Mouse (Mus musculus) embryonic facial prominence, embryonic 14.5 days (tissue): Measurements from ENCODE around the gene 4931428F04Rik. TPM values are rescaled to one million over a fixed set of nuclear protein-coding genes. Genes with fewer than 3 reads are reported as not detected.

ENCODE experiments used
- ATAC-seq: fragments of 200-750 bp; cut with Nextera tagmentation; 2 replicates; pipeline ENCODE4 v1.8.0; 2017; ENCODE audit warnings: low read depth, moderate number of reproducible peaks, moderate TSS enrichment
- DNase-seq: peaks from one replicate; pipeline ENCODE4 v3.0.0-alpha.2; 2015; ENCODE audit warnings: low spot score
- H3K27ac ChIP-seq: fragments of 300-500 bp; sonication (generic); replicated peaks from 2 replicates; pipeline ENCODE4 v1.5.1; 2014; ENCODE audit warnings: low read depth, mild to moderate bottlenecking, low read length, moderate library complexity
- H3K27me3 ChIP-seq: fragments of 300-500 bp; sonication (generic); replicated peaks from 2 replicates; pipeline ENCODE4 v1.6.1; 2014; ENCODE audit warnings: low read length; ENCODE audit not compliant: control insufficient read depth, insufficient read depth
- H3K36me3 ChIP-seq: fragments of 300-500 bp; sonication (generic); 2 replicates; pipeline ENCODE4 v1.6.1; 2014; ENCODE audit warnings: low read length, mixed read lengths; ENCODE audit not compliant: control insufficient read depth, insufficient read depth
- H3K4me1 ChIP-seq: fragments of 300-500 bp; sonication (generic); 2 replicates; pipeline ENCODE4 v1.6.1; 2014; ENCODE audit warnings: antibody characterized with exemption, low read length; ENCODE audit not compliant: control insufficient read depth, insufficient read depth
- H3K4me2 ChIP-seq: fragments of 300-500 bp; sonication (generic); 2 replicates; pipeline ENCODE4 v1.6.1; 2014; ENCODE audit warnings: low read depth, mild to moderate bottlenecking, low read length, moderate library complexity, mixed read lengths
- H3K4me3 ChIP-seq: fragments of 300-500 bp; sonication (generic); 2 replicates; pipeline ENCODE4 v1.5.1; 2014; ENCODE audit warnings: low read depth, mild to moderate bottlenecking, low read length
- H3K9ac ChIP-seq: fragments of 300-500 bp; sonication (generic); 2 replicates; pipeline ENCODE4 v1.6.1; 2014; ENCODE audit warnings: low read depth, mild to moderate bottlenecking, low read length, moderate library complexity, mixed read lengths
- H3K9me3 ChIP-seq: fragments of 300-500 bp; sonication (generic); 2 replicates; pipeline ENCODE4 v1.6.1; 2016; ENCODE audit warnings: low read length; ENCODE audit not compliant: control insufficient read depth
- WGBS: fragments of 180-500 bp; shearing (Covaris S2); extraction: QIAGEN DNeasy Blood & Tissue Kit; methylation state at CpG from one replicate; pipeline ENCODE4 v1.1.7; 2014; 5-methylcytosine and 5-hydroxymethylcytosine counted together
- polyA plus RNA-seq: library from polyadenylated mRNA; unstranded; fragments of >200 nt; fragmentation: Nextera tagmentation; extraction: Ambion mirVana; gene quantifications from 2 replicates; pipeline ENCODE4 v1.2.1, GENCODE M21; 2014

The 4931428F04Rik gene
- polyA plus RNA-seq, 1 experiment from 2014 or later = 8.1 TPM

- DNase-seq = peak; percentile 80
- Histone ChIP-seq H3K27me3 (peaks cover 68% of the 10 kb centered on the region), H3K9me3 (peaks cover 8% of the 10 kb centered on the region; the same call in 1 of the 2 replicates), H3K27ac (no peak within 1 kb of the TSS), H3K4me3 (peak within 1 kb of the TSS; percentile 72), H3K4me1 (peaks cover 17% of the 10 kb centered on the region), H3K9ac (peak within 1 kb of the TSS; percentile 72), H3K36me3 (no peaks in the 10 kb centered on the region), H3K4me2 (peak within 1 kb of the TSS; percentile 91)
- ATAC-seq = peak; percentile 53; the same call in 1 of the 2 replicates
- WGBS = 2% methylated on average over 42 of the region's 54 CpGs
Measured at GRCm38 (mm10) chr8:105264024-105264982, 25.4 kb downstream of the 4931428F04Rik start, which contains the start of the genes Tradd and Fbxl8. Gene Tradd, minus strand, starts transcription at chr8:105264609. Gene Fbxl8, plus strand, starts transcription at chr8:105264648.

- WGBS = 41% methylated on average over 16 of the region's 16 CpGs
- no peak for ATAC-seq
- no peak for DNase-seq
- peaks cover 11% of the 10 kb centered on the region for H3K4me1 ChIP-seq
- no peak overlapping the region for H3K9ac ChIP-seq
- H3K4me2 ChIP-seq = peak overlapping the region; percentile 91
- peaks cover 68% of the 10 kb centered on the region for H3K27me3 ChIP-seq
- H3K4me3 ChIP-seq = peak overlapping the region; percentile 72
- H3K36me3 ChIP-seq = no peaks in the 10 kb centered on the region
- no peak overlapping the region for H3K27ac ChIP-seq
- peaks cover 8% of the 10 kb centered on the region; the same call in 1 of the 2 replicates for H3K9me3 ChIP-seq
Measured at GRCm38 (mm10) chr8:105263244-105263912, 26.3 kb downstream of the 4931428F04Rik start.

- H3K9me3 ChIP-seq = peaks cover 8% of the 10 kb centered on the region; the same call in 1 of the 2 replicates
- peaks cover 11% of the 10 kb centered on the region for H3K4me1 ChIP-seq
- ATAC-seq (no peak), DNase-seq (no peak)
- no peak overlapping the region for H3K4me2 ChIP-seq
- H3K4me3 ChIP-seq = no peak overlapping the region
- H3K9ac ChIP-seq = no peak overlapping the region
- H3K27ac ChIP-seq = no peak overlapping the region
- H3K27me3 ChIP-seq = peaks cover 59% of the 10 kb centered on the region
- 85% methylated on average over 12 of the region's 12 CpGs for WGBS
- H3K36me3 ChIP-seq = no peaks in the 10 kb centered on the region
Measured at GRCm38 (mm10) chr8:105261326-105261980, 28.2 kb downstream of the 4931428F04Rik start.

GRCm38 (mm10) chr8:105260371-105261099 lies 29.1 kb downstream of the 4931428F04Rik start:
- WGBS = 74% methylated on average over 7 of the region's 7 CpGs
- peaks cover 13% of the 10 kb centered on the region for H3K4me1 ChIP-seq
- no peak overlapping the region for H3K4me3 ChIP-seq
- ATAC-seq = no peak
- no peak overlapping the region for H3K4me2 ChIP-seq
- H3K36me3 ChIP-seq = no peaks in the 10 kb centered on the region
- DNase-seq = no peak
- H3K27me3 ChIP-seq = peaks cover 60% of the 10 kb centered on the region
- no peak overlapping the region for H3K9ac ChIP-seq
- H3K27ac ChIP-seq = no peak overlapping the region
- peaks cover 4% of the 10 kb centered on the region; the same call in 1 of the 2 replicates for H3K9me3 ChIP-seq

GRCm38 (mm10) chr8:105259721-105260320 lies 29.8 kb downstream of the 4931428F04Rik start:
- Histone ChIP-seq H3K27ac (no peak overlapping the region), H3K27me3 (peaks cover 53% of the 10 kb centered on the region), H3K36me3 (no peaks in the 10 kb centered on the region), H3K4me2 (peak overlapping the region; percentile 60), H3K4me3 (peak overlapping the region; percentile 35), H3K9ac (peak overlapping the region; percentile 52; the same call in 1 of the 2 replicates), H3K4me1 (peaks cover 13% of the 10 kb centered on the region), H3K9me3 (peaks cover 4% of the 10 kb centered on the region; the same call in 1 of the 2 replicates)
- WGBS = 4% methylated on average over 30 of the region's 30 CpGs
- ATAC-seq (peak; percentile 66), DNase-seq (peak; percentile 77)

- H3K36me3 ChIP-seq = no peaks in the 10 kb centered on the region
- peak overlapping the region; percentile 52 for H3K9ac ChIP-seq
- peak overlapping the region; percentile 35 for H3K4me3 ChIP-seq
- 5% methylated on average over 49 of the region's 55 CpGs for WGBS
- peak overlapping the region; percentile 60 for H3K4me2 ChIP-seq
- peaks cover 12% of the 10 kb centered on the region for H3K4me1 ChIP-seq
- ATAC-seq = peak; percentile 9; the same call in 1 of the 2 replicates
- peak; percentile 63 for DNase-seq
- H3K27me3 ChIP-seq = peaks cover 52% of the 10 kb centered on the region
- H3K27ac ChIP-seq = no peak overlapping the region
- peaks cover 4% of the 10 kb centered on the region; the same call in 1 of the 2 replicates for H3K9me3 ChIP-seq
Measured at GRCm38 (mm10) chr8:105258911-105259720, 30.5 kb downstream of the 4931428F04Rik start.
